Mouse (Mus musculus) kidney, adult 2 months (tissue): ENCODE results near the gene Egfl7. TPM values are rescaled to one million over a fixed set of nuclear protein-coding genes. Genes with fewer than 3 reads are reported as not detected.

ENCODE experiments used
- DNase-seq: peaks from one replicate; pipeline ENCODE4 v3.0.0; 2021
- H3K27ac ChIP-seq: fragments of 200-500 bp; 2 replicates; pipeline ENCODE4 v1.5.1; 2012; ENCODE audit warnings: low read depth, low read length, control low read depth, inconsistent platforms; ENCODE audit not compliant: insufficient read depth
- H3K27me3 ChIP-seq: fragments of 200-500 bp; replicated peaks from 2 replicates; pipeline ENCODE4 v1.6.1; 2012; ENCODE audit warnings: mild to moderate bottlenecking, moderate library complexity, low read length, inconsistent platforms; ENCODE audit not compliant: control insufficient read depth, insufficient read depth
- H3K36me3 ChIP-seq: fragments of 200-500 bp; 2 replicates; pipeline ENCODE4 v1.6.1; 2012; ENCODE audit warnings: mild to moderate bottlenecking, moderate library complexity, low read length, inconsistent platforms; ENCODE audit not compliant: control insufficient read depth, insufficient read depth
- H3K4me1 ChIP-seq: fragments of 200-500 bp; 2 replicates; pipeline ENCODE4 v1.6.1; 2011; ENCODE audit warnings: low read length; ENCODE audit not compliant: control insufficient read depth, insufficient read depth
- H3K4me3 ChIP-seq: fragments of 200-500 bp; 2 replicates; pipeline ENCODE4 v1.5.1; 2011; ENCODE audit warnings: mild to moderate bottlenecking, low read depth, low read length, control low read depth; ENCODE audit not compliant: insufficient read depth
- CTCF ChIP-seq: fragments of 200-500 bp; conservative IDR thresholded peaks from 2 replicates; pipeline ENCODE4 v1.5.1; 2011; ENCODE audit warnings: low read depth, mild to moderate bottlenecking, control low read depth, low read length, moderate library complexity, mixed read lengths; ENCODE audit not compliant: insufficient read depth, insufficient read length
- POLR2A ChIP-seq: fragments of 200-500 bp; IDR thresholded peaks from one replicate; pipeline ENCODE4 v1.6.1; 2011; ENCODE audit warnings: low read depth, low read length, control low read depth
- WGBS: fragments of 180-500 bp; shearing (Covaris S2); methylation state at CpG from one replicate; pipeline ENCODE4 v1.1.7; 2018; 5-methylcytosine and 5-hydroxymethylcytosine counted together
- polyA plus RNA-seq: library from polyadenylated mRNA; depleted of rRNA; stranded (reverse); fragments of >200 nt; gene quantifications from 2 replicates; pipeline ENCODE4 v1.2.3, GENCODE M21; 2012

Gene Egfl7
- polyA plus RNA-seq, 1 experiment = 297 TPM

DNA sequence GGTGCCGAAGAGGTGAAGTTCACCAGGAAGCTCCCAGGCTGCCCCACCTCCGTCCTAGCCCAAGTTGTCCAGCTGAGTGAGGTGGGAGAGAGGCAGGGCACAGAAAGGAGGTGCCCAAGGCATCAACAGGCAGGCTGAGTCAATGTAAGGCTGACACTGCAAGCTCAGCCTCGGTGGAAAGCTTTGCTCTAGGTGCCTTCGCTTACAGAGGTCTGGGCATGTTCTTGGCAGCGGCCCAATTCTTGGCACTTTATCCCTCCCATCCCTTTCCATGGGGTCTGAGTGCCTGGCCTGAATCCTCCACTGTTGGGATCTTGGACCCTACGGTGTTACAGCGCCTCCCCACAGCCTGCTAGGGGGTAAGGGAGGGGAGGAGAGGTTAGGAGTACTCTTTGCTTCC lies 2.9 kb downstream of the Egfl7 start:
- DNase-seq = no peak
- WGBS = 62% methylated on average over 7 of the region's 7 CpGs
- Histone ChIP-seq H3K27me3 (no peaks in the 10 kb centered on the region), H3K36me3 (peaks cover 2% of the 10 kb centered on the region; the same call in 1 of the 2 replicates), H3K27ac (peak overlapping the region; percentile 69), H3K4me1 (no peaks in the 10 kb centered on the region), H3K4me3 (peak overlapping the region; percentile 16)
- no peak for TF ChIP-seq POLR2A
- no peak for TF ChIP-seq CTCF

DNA sequence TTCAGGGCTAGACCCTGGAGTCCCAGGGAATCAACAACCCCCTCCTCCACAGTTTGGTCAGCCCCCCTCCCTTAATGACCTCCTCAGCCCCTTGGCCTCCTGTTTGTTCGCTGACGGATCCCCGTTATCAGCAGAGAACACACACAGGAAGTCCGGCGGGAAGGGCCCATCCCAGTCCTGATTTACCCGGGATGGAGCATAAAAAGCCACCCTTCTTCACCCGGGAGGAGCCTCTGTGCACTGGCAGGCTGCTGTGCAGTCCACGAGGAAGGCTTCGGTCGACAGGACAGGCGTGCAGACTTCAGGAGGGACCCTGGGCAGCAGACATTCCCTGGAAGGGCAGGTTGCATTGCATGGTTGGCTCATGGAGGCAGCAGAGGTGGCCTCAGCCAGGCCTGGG lies 3.8 kb downstream of the Egfl7 start:
- 52% methylated on average over 11 of the region's 11 CpGs for WGBS
- peak; percentile 99 for TF ChIP-seq POLR2A
- no peak for TF ChIP-seq CTCF
- Histone ChIP-seq H3K4me3 (peak overlapping the region; percentile 83), H3K4me1 (no peaks in the 10 kb centered on the region), H3K36me3 (peaks cover 2% of the 10 kb centered on the region; the same call in 1 of the 2 replicates), H3K27ac (peak overlapping the region; percentile 94), H3K27me3 (no peaks in the 10 kb centered on the region)
- DNase-seq = peak; percentile 90

DNA sequence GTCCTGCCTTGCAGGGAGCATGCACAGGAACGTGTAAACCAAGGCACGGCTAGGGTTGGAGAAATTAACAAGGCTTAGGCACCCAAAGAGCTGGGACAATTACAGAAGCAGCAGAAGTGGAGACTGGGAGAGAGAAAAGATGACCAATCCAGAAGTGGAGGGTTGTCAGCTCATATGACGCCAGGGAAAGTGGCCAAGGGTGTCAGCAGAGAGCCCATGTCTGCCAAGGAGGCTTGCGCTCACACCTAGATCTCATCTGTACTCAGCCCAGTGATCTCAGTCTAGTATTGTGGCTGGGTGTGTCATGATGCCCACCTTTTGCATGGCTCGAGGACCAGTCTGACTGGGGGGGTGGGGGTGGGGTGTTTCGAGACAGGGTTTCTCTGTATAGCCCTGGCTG lies 5.9 kb downstream of the Egfl7 start:
- DNase-seq = no peak
- peak overlapping the region; percentile 34 for H3K27ac ChIP-seq
- 35% methylated on average over 6 of the region's 6 CpGs for WGBS
- H3K36me3 ChIP-seq = peaks cover 2% of the 10 kb centered on the region; the same call in 1 of the 2 replicates
- TF ChIP-seq POLR2A (no peak), CTCF (no peak)
- H3K4me1 ChIP-seq = no peaks in the 10 kb centered on the region
- peak overlapping the region; percentile 47 for H3K4me3 ChIP-seq
- no peaks in the 10 kb centered on the region for H3K27me3 ChIP-seq

DNA sequence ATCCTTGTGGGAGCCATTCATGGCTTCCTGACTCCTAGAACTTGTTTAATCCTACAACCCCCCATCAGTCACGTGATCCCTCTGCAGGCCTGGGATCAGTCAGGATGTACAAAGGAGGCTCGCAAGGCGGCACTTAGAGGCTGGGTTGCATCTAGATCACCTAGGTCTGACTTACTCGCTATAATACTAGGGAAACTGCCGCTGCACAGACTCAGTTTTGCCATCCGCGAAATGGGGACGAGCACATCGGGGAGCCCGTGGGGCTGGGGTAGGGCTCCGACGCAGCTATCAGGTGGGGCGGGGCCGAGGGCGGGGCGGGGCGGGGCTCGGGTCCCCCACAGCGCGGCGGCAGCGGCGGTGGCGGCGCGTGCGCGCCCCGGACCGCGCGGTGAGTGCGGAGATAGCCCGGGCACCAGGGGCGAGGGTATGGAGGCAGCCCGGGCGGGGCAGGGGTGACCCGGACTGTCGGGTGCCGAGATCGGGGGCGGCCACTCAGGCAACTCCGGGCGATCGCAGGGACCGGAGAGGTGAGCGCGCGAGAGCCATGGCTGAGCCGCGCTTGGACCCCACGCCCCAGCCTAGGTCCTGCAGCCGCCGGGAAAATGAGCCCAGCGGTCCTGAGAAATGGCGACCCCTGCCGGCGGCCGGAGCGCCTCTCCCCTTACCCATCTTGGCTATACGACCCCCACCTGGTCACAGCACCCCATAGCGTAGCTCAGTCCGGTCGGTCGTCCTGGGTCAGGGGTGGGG lies 6.7 kb downstream of the Egfl7 start, which contains the start of gene Gm20532:
Gene Gm20532 (plus strand): TSS at position 346 of the 750 bp plus-strand sequence.
- peak; percentile 62 for DNase-seq
- Histone ChIP-seq H3K27me3 (no peaks in the 10 kb centered on the region), H3K36me3 (peaks cover 2% of the 10 kb centered on the region; the same call in 1 of the 2 replicates), H3K27ac (peak within 1 kb of the TSS; percentile 34), H3K4me1 (no peaks in the 10 kb centered on the region), H3K4me3 (peak within 1 kb of the TSS; percentile 47)
- under 1% methylated on average over 65 of the region's 65 CpGs for WGBS
- TF ChIP-seq POLR2A (no peak), CTCF (peak; percentile 45)

DNA sequence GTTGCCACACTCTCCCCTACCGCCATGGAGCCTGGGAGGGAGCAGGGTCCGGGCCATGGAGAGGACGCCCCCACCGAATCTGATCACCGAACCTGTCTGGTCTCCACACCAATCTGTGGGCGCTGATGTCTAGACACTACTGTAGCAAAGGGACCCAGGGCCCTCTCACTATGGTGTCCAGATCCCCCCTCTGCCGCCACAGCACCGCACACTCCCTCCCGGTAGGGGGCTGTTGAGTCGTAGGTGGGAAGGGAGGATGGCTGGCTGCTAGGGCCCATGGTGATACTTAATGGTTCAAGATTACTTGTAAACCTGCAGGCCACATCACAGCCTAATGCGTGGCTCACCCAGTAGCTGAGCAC lies 7.2 kb downstream of the Egfl7 start:
- TF ChIP-seq POLR2A (no peak), CTCF (0 out of 2 replicates have a peak, but pooled peaks have one; percentile 13)
- DNase-seq = no peak
- Histone ChIP-seq H3K4me1 (no peaks in the 10 kb centered on the region), H3K36me3 (peaks cover 2% of the 10 kb centered on the region; the same call in 1 of the 2 replicates), H3K4me3 (peak overlapping the region; percentile 47), H3K27me3 (no peaks in the 10 kb centered on the region), H3K27ac (0 out of 2 replicates have a peak overlapping the region, but pooled peaks have one; percentile 12)
- 10% methylated on average over 11 of the region's 11 CpGs for WGBS

DNA sequence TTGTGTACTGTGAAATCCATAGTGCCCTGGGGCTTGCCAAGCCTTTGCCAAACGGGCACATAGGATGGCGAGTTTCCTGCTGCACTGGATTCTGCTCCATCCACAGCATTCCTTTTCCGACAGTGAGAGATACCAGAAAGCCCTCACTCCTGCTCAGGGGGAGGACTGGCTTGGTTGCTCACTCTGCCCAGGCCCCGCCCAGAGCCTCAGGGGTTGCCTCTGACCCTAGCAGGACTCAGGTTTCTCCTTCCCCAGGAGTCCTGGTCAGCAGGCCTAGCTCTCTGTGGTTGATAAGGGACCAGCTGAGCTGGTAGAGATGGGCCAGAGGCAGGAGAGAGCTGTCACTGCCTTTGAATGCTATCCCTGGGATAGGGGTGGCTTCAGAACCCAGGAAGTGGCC lies 8.8 kb downstream of the Egfl7 start:
- 52% methylated on average over 4 of the region's 4 CpGs for WGBS
- H3K4me3 ChIP-seq = peak overlapping the region; percentile 47
- TF ChIP-seq CTCF (no peak), POLR2A (no peak)
- no peak for DNase-seq
- H3K27me3 ChIP-seq = no peaks in the 10 kb centered on the region
- H3K27ac ChIP-seq = no peak overlapping the region
- peaks cover 2% of the 10 kb centered on the region; the same call in 1 of the 2 replicates for H3K36me3 ChIP-seq
- H3K4me1 ChIP-seq = no peaks in the 10 kb centered on the region

DNA sequence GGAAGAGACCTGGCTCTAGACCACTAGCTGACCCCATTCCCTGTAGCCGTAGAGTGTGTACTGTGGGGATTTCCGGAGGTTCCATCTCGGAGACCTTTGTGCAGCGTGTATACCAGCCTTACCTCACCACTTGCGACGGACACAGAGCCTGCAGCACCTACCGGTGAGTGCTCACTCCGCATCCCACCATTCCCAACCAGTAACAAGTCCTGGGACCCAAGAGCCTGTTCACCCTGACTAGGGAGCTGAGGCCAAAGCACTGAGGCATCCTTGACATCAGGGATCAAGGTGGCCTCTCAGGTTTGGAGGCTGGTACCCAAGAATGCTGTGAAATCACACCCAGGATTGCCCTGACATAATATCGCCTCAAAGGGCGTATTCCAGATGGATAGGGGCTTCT lies 9.5 kb downstream of the Egfl7 start:
- H3K4me1 ChIP-seq = no peaks in the 10 kb centered on the region
- no peaks in the 10 kb centered on the region for H3K27me3 ChIP-seq
- TF ChIP-seq POLR2A (no peak), CTCF (no peak)
- WGBS = 75% methylated on average over 10 of the region's 10 CpGs
- H3K27ac ChIP-seq = no peak overlapping the region
- H3K4me3 ChIP-seq = peak overlapping the region; percentile 47
- no peak for DNase-seq
- peaks cover 2% of the 10 kb centered on the region; the same call in 1 of the 2 replicates for H3K36me3 ChIP-seq
